Mouse (Mus musculus) liver, postnatal 0 days (tissue): ENCODE data around the gene Asic4.

ENCODE experiments used
- CTCF ChIP-seq: sonication (generic); IDR thresholded peaks from 2 replicates; pipeline ENCODE4 v1.5.1; 2016; ENCODE audit warnings: antibody characterized with exemption, low read depth
- EP300 ChIP-seq: IDR thresholded peaks from 2 replicates; pipeline ENCODE4 v1.6.1; 2016; ENCODE audit warnings: antibody characterized with exemption, low read depth, mild to moderate bottlenecking

DNA sequence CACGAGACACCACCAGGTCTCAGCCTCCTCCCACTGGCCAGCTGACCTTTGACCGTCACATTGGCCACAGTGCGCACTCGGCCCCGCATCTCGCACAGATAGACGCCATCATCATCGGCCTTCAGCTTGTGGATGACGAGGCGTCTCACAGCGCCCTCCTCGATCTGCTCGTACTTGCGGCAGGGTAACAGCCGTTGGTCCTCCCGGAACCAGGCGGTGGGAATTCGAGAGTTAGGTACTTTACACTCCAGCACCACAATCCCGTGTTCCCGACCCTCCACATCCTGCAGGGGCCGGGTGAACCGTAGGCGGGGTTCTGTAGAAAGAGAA, 53.4 kb downstream of the Asic4 start:
- no peak for TF ChIP-seq CTCF
- no peak for TF ChIP-seq EP300
